Mouse (Mus musculus): ENCODE results near the gene Pprc1.

Pprc1 gene

DNA sequence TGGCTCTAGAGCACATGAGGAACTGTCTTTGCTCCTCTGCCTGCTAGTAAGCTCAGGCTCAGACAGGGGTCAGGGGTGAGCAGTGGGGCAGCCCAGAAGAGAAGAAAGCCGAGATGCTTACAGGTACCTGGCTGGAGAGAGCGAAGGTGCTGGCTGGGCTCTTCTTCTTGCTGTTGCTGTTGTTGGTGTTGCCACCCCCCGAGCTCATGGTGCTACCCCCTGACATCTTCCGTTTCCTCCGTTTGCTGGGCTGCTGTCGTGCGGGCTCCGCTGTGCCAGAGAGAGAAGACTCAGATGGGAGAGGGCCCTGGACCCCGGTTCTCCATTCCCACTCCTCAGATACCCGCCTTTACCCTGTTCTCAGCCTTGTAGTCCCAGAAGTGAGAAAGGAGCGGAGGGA, 10.8 kb upstream of the Pprc1 start:
- DNase-seq (ENCODE audit: low spot score), result no peak

DNA sequence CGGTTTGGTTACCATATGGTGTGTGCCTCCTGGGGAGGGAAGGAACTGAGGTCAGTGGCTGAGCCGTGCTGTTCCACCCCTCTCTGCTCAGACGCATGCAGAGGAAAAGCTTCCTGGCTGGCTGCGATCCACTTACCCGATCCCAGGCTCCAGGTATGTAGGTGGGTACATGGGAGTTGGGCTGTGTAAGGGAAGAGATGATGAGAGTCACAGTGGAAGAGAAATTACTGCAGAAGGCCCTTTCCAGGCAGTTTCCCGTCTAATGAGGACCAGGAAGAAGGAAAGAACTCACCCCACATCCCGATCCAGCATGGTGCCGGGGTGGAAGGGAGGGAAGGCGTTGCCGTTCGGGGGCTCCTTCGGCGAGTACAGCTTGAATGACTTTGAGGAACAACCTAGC, 8.7 kb upstream of the Pprc1 start:
- no peak for DNase-seq (ENCODE audit: low spot score)

DNA sequence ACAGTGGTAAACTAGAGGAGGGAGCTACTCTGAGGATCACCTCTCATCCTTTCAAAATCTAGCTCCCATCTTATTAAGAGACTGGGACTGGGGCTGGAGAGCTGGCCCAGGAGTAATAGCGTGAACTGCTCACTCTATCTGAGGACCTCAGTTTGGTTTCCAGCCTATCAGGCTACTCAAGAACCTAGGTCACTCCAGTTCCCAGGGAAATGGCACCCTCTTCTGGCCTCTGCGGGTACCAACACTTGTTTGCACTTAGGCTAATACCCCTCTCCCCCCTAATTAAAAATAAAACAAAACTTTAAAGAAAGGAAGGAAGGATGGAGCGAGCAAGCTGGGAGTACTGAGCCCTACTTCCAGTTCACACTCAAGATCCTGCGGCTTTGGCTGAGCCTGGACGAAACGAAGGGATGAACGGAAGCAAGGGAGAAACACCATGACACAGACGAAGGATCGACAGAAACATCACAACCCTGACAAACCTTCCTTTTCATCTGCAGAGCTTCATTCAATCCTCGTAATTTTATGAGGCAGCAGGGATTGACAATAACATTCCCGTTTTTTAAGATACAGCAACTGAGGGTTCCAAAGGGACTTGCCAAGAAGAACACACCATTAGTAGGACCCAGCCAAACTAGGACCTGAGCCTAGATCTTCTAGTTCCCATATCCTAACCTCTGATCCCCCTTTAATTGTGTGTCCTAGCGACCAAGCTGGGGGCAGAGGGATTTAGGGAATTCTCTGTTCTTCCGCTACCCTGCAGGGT, 8.0 kb upstream of the Pprc1 start:
- DNase-seq (ENCODE audit: low spot score), result no peak

DNA sequence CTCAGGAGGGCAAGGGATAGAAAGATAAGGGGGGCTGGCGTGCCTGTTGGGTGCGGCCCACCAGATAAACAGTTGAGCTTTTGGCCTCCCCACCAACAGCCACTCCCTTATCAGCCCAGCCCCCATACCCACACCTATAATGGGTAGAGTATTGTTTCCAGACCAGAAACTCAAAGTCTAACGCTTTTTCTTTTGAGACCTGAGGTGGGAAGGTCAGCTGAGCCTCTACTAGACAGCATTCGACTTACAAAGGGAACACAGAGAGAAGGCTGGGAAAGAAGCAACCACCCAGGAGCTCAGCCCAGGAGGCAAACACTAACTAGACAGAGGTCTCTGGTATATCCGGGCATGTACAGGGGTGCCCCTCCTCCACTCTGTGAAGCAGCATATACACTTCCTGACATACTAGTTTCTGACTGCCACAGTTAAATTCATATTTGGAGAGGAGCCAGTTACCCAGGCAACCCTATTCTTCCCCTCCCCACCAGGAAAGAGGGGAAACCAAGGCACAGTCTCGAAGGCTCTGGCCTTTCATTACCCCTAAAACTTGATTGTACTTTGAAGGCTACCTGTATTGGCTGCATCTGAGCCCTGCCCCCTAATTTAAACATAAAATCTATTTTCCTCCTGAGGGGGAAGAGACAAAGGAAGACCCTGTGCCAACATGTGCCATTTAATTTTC, 7.3 kb upstream of the Pprc1 start:
- DNase-seq (ENCODE audit: low spot score), result peak; percentile 70

DNA sequence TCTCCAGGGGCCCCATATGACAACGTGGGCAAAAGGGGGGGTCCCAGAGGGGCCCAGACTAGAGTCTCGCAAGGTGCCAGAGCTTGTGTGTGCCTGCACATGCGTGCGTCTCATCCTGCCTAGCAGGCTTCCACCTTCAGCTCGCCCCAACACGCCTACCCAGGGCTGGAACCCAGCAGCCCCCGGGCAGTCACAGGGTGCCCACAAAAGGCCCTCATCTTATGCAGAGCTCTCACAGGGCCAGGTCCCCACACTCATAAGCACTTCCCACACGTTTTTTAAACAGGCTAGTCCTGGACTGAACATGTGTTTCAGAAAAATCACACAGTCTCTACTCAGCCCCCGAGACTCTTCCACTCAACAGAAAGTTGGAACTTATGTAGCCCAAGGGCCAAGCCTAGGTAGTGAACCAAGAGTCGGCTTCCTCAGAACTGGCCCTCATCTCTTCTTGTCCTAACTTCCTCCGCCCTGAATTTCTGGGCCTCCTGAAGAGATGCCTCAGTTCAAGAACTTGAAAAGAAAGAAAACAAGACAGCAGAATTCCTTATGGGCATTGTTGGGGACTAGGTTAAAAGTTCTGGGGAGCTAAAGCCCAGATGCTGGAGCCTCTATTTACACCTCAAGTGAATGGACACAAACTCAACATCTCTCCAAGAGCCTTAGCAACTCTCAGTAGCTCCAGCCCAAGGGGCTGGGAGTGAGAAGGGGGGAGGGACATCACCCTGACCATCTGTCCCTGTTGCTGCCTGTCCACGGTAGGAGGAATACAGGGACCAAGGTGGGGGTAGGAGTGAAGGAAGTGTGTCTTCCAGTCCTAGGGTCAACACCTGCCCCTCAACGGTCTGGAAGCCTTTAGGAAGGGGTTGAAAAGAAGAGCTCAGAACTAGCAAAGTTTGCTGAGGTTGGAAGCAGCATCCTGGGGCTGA, 6.5 kb upstream of the Pprc1 start:
- no peak for DNase-seq (ENCODE audit: low spot score)

DNA sequence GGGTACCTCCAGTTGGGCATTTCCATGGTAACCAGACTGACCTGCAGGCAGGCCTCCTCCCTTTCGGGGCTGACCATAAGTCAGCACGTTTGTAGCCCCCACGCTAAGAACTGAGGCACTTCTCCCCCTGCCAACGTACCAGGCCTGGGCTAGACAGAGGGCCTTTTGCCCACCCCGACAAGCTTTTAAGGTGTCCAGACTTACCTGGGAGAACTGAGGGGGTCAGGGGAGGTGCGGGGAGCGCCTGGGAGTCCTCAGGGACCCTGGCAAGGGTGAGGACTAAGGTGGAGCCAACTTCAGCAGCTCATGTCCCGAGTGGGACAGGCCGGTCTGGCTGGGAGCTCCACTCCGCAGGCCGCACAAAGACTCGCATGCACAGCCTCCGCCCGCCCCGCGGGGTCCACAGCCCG, 5.8 kb upstream of the Pprc1 start:
- DNase-seq (ENCODE audit: low spot score), result no peak

DNA sequence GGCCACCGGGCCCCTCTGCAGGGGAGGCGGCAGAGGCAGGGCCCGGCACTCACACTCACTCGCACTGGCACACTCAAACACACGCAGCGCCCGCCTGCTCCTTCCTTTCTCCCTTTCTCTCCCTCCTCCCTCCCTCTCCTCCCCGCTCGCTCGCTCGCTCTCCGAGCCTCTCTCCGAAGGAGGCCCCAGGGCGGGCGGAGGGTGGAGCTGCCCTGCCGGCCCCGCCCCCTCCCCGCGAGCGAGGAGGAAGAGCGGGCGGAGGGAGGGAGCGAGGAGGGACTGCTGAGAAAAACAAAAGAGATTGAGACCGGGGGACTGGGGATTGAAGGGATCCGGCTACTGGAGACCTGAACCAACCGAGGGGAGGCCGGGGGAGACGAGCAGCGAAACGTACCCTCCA, 5.2 kb upstream of the Pprc1 start:
- DNase-seq (ENCODE audit: low spot score), result peak; percentile 90

DNA sequence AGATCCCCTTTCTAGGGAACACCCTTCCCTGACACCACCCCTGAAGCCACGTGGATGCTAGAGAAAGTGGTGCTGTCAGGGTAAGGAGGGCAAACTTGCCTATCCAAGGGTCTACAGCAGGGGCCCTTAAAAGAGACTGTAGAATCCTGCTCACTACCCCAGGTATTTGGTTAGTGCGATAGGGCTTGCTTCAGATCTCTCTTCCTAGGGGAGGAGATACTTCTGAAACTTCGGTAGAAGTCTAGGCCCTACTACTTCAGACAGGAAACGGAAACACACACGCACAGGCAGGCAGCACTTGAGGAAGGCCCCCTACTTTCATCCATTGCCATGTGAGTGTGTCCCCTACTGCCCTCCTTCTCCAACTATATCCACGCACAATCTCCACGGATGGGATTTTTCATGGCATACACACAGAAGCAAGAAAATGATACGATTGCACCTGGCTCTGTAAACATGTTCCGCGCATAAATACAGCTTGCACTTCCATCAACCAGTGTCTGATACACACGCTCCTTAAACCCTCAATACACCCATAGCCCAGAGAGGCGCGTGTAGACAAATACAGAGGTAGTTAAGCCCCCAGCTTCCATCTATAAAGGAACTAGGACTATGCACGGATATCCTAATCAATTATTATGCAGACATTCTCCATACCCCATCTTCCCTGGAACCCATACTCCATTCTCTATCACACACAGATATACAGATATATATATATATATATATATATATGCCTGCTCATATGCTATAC, 4.4 kb upstream of the Pprc1 start:
- no peak for DNase-seq (ENCODE audit: low spot score)

DNA sequence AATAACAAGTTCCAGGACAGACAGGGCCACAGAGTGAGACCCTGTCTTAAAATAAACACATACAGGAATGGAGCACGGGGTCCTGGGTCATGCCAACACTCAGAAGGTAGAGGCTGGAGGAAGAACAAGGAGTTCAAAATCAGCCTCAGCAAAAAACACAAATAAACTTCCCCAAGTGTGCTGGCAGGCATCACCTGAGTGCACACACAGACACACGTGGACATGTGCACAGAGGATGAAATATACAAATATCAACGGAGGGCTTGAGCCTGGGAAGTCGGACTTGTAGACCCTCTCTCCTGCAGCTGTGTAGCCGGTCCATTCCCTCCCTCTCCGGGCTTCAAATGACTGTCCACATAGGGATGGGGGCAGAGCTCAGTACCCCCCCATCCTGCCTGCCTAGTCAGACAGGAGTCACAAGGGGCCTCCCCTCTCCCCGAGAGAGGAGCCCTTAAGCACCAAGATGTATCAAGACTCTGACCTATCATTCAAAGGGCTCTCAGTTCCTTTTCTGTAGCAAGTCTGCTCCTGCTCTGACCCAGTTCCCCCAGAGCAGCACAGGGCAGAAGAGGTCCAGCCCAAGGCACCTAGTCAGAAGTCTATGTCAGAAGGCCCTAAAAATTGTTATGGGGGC, 3.3 kb upstream of the Pprc1 start:
- no peak for DNase-seq (ENCODE audit: low spot score)

DNA sequence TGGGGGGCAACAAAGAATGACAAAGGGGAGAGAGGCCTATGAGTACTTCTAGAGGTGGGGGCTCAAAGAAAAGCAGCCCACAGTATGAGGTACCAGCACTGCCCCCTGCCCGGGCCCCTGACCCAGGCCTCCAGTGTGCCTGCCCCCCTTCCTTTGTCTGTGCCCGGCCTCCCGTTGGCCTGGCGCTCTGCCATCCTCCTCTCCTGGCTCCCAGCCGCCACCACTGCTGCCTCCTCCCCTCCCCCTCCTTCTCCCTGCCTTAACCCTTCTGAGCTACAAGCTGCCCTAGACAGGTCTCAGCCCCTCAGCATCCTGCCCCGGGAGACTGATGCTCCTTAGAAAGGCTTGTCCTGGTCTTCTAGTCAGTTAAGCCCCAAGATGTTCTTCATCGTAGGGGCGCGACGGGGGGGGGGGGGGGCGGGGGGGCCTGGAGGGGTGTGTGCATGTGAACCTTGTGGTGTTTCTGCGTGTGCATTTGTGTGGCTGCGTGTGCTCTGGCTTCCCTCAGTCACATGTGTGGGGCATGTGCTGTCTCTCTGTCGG, 2.7 kb upstream of the Pprc1 start:
- no peak for DNase-seq (ENCODE audit: low spot score)

DNA sequence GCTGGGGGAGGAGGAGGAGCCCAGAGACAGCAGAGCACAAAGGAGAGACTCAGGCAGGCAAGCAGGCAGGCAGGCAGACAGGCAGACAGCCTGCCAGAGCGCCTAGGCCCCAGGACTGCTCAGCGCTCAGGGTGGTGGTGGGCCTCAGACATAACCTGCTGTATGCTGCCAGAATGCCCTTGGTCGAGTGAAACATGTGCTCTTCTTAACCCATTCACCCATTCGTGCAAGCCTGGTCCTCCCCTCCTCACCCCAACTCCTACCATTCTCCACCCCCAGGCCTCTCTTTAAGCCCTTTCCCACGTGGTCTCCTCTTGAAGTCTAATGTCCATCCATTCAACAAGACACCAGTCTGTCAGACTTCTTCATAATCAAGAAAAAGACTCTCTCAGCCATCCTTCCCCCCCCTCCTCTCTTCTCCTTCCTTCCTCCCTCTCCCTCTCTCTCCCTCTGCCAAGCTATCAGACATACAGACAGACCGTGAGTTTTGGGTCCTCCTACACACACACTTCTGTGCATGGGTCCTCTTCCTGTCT, 2.1 kb upstream of the Pprc1 start:
- no peak for DNase-seq (ENCODE audit: low spot score)

DNA sequence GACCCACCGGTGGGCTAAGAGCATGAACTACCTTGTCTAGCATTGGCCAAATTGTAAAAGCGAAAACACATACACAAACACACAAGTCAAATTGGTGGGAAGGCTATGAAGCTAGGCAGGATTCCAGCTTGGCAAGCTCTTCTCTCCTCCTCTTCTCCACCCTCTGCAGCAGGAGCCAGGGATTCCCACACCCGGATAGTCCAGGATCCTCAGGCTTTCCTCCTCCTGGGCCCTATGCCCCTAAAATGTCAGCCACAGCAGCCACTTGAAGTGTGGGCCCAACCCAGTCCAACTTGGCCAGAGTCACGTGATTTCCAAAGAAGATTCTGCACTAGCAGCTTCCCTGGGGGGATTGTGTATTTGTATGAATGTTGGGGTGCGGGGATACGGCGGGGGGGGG, 1.3 kb upstream of the Pprc1 start:
- no peak for DNase-seq (ENCODE audit: low spot score)

DNA sequence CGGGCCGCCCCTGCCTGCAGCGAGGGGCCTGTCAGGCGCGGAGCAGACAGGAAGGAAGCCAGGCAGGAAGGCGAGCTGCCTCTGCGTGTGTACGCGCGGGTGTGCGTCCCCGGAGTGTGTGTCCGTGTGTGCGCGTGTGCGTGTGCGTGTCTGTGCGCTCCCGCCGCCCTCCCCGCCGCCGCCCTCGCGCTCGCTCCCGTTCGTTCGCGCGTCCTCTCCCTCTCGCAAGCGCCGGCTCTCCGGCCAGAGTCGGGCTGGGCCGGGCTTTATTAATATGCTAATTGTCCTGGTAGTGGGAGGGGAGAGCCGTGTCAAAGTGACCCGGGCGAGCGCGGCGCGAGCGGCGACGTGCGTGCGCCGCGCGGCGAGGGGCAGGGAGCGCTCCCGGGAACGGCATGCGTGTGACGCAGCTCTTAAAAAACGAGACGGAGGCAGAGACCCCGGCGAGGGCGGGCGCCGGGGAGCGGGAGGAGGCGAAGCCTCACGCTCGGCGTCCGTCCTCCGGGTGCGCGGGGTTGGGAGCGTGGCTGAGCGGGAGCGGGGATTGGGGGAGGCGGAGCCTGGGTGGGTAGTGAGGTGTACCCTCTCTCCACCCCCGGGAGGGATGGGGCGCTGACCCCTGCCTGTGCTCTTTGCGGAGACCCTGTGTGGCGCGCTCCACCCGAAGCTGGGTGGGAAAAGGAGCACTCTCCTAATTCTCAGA, 458 bp downstream of the Pprc1 start, which contains the start of gene Ldb1:
Gene Ldb1 (minus strand): TSS at position 222 of the 703 bp plus-strand sequence.
- DNase-seq (ENCODE audit: low spot score), result no peak

DNA sequence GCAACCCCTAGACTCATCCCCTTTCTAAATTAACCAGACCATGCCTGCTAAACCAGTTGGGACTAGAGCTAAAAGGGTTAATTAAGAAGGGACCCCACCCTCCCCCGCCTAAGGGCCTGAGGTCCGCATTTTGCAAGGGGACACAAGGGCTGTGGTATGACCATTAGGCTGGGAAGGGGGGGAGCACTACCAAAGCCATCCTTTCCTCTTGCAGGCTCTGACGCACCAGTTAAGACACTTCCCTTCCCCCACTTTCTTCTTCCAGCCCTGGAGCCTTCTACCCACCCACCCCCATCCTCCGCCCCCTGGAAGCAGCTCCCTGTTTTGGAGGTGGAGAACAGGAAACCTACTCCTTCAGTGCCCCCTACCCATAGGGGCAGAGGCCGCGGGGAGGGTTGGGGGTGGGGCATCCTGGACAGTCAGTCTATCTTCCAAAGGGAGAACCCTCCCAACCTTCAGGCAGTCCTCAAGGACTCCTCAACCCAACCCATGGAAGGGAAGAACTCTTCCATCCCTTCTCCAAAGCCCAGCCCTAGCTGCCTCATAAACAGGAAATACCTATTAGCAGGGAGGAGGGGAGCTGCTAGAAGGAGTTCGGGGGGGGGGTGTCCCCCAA, 1.1 kb downstream of the Pprc1 start:
- DNase-seq (ENCODE audit: low spot score), result no peak

DNA sequence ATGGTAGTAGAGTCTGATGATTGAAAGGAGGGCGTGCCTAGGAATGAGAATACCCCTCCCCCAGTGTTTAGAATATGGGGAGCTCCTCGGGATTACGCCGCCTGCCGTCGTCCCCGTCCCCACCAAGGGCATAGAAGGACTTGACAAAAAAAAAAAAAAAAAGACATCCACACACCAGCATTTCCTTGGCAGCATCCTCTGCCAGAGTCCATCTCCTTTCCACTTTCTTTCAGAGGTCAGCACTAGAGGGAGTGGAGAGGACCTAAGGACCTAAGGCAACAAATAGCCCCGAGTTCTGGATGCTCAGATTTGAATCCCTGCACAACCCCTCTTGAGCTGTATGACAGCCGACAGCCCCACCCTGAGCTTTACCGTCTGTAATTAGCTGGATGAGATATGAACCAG, 1.9 kb downstream of the Pprc1 start:
- no peak for DNase-seq (ENCODE audit: low spot score)

DNA sequence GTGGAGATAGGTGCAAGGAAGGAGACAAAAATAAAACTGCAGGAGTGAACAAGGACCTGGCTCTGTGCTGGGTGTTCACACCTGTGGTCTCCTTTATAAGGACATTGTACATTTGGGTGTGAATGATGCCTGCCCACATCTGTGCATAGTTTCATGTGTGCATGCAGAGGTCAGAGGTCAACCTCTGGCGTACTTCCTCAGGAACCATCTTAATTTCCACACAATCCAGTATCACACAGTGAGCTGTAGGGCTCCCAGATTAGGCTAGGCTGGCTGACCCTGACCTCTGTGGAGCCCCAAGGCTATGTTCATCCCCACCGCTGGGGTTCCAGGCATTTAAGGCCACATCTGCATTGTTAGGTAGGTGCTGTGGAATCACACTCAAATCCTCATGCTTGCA, 2.7 kb downstream of the Pprc1 start:
- no peak for DNase-seq (ENCODE audit: low spot score)

DNA sequence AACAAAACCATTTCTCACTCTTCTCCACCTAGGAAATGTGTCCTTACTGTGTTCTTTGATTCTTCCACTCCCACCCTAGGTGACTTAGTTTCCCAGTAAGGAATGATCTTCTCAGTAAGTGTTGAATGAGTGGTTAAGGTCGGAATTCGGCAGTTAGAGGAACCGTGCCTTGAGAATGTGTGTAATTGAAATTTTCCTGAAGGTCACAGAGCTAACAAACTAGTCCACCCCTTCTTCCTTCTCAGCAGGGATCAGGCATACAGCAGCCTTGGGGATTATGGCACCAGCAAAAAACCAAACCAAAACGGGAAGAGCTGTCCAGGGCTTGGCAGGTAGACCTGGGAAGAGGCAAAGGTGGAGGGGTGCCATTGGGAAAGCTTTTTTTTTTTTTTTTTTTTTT, 4.4 kb downstream of the Pprc1 start:
- DNase-seq (ENCODE audit: low spot score), result no peak

DNA sequence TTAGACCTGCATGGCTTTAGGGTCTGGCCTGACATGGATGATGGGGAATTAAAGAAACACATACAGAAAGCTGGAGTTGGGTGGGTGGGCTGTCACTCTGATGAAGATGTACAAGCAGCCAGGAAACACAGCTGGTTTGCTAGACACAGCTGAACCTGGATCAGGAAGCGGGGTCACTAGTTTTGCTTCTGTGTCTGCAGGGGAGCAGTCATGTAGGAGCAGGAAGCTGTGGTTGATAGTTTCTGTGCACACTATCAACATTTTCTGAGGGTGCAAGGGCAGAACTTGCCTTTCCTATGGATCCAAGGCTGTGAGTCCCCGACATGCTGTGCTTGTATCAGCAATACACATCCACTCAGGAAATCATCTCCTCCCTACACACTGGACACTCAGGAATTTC, 5.8 kb downstream of the Pprc1 start:
- DNase-seq (ENCODE audit: low spot score), result no peak

DNA sequence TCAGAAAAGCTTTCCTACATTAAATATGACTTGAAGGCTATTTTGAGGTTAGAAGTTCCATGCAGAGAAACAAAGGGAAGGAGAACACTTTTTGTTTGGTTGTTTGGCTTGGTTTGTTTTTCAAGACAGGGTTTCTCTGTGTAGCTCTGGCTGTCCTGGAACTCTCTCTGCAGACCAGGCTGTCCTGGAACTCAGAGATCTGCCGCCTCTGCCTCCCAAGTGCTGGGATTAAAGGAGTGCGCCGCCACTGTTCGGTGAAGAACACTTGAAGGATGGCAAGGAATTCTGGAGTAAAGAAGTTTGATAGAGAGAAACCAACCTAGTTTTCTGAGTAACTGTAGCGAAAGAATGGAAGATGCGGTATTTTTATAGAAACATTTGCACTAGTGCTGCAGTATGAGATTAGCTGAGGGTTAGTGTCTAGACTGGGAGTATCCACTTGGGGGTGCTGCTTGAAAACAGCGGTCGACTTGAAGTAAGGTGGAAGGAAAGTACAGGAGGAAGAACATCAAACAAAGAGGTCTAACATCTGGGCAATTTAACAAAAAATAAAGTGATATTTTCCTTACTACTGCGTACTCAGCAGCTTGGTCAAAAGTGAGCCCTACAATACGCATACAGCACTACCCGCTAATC, 11.2 kb downstream of the Pprc1 start:
- no peak for DNase-seq (ENCODE audit: low spot score)

Measured in c-Kit-positive CD71-positive TER-119-positive erythroid progenitor cells, embryonic 14.5 days (primary cell).